Mouse (Mus musculus): Measurements from ENCODE around the gene Mogs.

Gene Mogs

GRCm38 (mm10) chr6:83122961-83123360, 7.7 kb downstream of the Mogs start:
- peak; percentile 91 for DNase-seq

DNA sequence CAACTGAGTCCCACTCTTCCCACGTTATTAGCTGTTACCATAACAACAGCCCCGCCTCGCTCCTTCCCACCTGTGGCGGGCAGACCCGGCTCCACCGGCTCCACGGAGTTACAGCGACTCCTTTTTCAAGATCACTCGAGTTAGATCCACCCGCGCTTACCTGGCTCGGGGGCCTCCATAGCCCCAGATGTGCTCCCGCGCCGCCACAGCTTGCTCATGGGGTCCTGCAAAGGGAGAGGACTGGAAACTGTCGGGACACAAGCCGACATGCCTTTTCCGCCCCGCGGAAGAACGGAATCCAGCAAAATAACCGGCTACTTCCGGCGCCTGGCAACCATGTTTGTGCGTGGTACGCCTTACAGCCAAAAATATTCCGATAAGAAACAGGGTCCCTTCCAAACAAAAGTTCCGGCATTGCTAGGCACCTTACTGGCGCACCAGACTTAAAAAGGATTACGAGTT, 9.6 kb downstream of the Mogs start:
- DNase-seq, result peak; percentile 99

DNA sequence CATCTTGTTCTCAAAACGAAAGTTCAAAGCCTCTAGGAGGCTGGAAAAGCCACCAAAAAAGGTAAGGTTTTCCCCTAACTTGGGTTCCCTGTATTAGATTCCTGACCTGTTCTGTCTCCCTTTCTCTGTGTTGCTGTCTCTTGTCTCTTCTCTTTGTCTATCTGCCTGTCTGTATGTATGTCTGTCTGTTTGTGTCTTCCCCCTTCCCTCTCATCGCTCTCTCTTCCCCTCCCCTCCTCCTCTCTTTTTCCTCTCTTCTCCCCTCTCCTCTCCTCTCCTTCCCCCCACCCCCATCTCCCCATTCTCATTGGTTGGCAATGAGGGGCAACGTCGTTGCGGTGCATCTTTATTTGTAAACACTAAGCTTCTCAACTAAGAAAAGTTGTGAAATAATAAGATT, 10.0 kb downstream of the Mogs start, which contains the start of gene Ino80b:
TSS of gene Ino80b (minus strand) at position 101 of the 400 bp plus-strand sequence.
- DNase-seq, result no peak

DNA sequence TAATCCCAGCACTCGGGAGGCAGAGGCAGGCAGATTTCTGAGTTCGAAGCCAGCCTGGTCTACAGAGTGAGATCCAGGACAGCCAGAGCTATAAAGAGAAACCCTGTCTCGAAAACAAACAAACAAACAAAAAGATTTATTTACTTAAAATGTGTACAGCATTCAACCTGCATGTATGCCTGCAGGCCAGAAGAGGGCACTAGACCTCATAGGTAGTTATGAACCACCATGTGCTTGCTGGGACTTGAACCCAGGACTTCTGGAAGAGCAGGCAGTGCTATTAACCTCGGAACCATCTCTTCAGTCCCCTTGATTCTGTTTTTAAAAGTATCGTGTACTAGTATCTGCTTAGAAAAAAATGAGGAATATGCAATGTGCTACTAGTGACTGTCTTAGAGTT, 12.1 kb downstream of the Mogs start:
- DNase-seq, result no peak

DNA sequence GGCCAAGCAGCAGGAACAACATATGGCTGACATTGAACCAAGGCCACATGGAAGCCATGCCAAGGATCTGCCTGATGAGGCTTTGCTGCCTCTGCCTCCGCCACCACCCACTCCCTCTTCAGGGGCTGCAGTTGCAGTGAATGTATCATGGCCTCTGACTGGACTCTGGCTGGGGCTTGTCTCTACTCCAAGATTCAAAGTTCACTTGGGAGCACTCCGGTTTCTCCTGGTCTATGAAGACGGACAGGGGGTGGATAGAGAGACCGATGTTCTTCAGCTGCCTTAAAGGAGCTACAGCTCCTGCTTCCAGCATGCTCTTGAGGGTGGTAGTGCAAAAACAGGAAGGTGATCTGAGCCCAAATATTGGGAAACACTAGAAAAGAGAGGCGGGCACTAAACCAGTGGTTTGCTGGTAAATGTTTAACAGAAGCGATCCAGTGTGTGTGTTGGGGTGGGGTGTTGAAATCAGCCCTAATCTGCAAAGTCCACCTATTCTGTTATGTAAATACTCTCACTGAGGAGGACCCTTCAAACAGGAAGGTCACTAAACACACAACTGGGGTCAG, 16.3 kb downstream of the Mogs start:
- no peak for DNase-seq

DNA sequence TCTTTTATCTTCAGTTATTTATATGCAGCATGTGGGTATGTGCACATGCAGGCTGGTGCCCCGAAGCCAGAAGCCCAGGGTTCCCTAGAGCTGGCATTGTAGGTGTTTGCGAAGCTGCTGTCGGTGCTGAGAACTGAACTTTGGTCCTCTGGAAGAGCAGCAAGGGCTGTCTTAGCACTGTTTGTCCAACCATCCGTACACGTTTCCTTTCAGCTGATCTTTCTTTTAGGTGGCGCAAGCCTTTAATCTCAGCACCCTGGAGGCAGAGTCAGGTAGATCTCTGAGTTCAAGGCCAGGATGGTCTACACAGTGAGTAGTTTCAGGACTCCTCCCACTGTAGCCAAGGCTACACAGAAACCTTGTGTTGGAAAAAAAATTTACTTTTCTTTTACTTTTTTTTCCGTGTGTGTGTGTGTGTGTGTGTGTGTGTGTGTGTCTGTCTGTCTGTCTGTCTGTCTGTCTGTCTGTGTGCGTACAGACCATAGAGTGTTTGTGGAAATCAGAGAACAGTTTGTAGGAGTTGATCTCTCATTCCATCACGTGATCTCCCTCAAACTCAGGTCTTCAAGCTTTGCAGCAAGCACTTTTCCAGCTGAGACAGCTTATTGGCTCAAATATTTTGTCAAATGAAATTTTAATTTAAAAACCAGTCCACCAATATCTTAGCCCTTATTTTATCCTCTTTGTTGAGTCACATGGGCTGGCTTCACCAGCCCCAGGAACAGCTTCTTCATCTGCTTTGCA, 17.1 kb downstream of the Mogs start:
- DNase-seq, result no peak

DNA sequence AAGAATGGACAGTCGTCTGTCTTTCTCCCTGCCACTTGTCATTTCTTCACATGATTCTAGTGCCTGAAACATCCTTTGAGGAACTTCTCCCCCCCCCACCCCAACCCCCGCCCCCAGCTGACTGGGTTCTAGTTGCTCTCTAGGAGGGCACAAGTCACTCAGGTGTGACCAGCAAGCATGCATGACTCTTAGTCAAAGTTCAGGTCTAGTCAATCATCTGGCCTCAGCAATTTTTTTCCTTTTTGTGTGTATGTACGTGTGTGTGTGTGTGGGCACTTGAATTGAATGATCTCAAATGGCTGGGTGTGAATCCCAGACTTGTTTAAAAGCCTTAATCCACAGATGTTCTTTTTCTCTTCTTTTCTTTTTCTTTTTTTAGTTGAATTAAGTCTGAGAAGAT, 18.9 kb downstream of the Mogs start:
- DNase-seq, result no peak

DNA sequence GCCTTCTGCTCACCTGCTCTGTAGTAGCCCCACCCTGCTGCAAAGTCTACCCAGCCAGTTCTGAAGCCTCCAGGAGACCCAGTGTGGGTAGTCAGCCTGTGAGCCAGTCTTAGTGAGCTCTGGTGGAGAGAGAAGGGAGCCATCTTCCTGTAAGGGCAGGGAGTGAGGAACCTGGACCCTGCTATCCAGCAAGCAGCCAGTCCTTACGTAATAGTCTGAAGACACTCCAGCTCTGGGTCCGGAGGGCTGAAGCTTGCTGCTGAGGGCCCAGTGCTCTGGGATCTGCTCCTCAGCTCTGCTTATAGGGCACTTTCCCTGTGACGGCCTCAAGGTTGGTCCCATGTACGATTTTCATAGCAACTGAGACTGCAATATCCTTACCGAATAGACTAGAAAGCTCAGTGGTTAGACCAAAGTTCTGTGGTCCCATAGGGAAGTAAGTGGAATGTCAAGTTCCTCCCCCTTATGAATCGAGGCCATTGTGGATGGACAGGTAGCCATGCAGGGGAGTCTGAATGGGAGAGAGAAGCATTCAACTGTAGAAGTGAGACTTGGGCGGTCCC, 19.7 kb downstream of the Mogs start, which contains the start of gene Rtkn:
TSS of gene Rtkn (plus strand) at position 513 of the 563 bp plus-strand sequence.
- peak; percentile 94 for DNase-seq

DNA sequence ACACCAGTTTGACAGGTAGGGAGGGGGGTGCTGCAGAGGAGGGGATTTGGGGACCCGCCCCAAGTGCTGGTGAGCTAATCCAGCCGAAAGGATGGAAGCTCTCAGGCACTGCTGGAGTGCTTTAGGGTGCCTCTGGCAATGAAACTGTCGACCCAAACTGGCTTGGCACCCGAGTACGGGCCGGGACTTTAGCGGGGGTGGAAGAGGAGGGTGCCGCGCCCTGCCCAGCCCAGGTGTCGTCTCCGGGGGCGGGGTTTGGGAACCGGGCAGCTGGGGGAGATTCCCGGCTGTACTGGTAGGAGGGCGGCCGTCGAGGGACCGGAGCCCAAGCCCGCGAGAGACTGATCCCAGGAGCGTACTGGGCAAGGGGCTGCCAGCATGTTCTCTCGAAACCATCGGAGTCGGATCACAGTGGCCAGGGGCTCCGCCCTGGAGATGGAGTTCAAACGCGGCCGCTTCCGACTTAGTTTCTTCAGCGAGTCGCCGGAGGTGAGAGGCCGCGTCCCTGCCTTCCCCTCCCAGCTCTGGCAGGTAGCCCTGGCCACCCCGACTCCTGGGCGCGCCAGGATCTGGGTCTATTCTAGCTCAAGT, 20.4 kb downstream of the Mogs start:
- peak; percentile 96 for DNase-seq

- DNase-seq, result no peak
Measured at GRCm38 (mm10) chr6:83136291-83136880, 21.1 kb downstream of the Mogs start.

DNA sequence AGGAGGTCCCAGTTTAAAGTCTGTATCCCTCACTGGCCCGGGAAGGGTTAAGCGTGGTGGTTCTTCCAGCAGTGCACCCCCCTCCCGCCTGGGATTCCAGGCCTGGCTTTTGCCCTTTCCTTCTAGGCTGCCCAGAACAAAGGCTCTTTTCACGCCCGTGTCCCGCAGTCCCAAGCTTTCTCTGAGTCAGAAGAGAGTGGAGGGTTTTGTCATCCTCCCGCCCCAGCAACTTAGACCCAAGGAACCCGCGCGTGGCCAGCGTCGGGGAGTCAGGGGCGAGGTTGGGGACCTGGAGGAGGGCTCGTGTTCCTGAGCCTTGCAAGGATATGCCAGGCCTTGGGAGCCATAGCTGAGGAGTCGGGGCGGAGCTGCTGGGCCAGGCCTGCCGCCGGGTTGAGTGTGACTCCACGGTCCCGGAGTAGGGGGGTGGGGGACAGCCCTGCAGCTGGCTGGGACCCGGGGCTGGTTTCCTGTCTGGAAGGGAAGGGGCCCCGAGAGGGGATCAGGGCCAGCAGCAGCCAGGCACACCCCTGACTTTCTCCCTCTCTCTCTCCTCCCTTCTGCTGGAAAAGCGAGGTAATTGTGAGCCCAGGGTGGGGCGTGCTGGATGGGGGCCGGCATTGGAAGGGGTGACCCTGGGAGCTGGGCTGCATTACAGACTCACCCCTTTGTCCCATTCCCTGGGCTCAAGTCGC, 21.7 kb downstream of the Mogs start:
- peak; percentile 99 for DNase-seq

DNA sequence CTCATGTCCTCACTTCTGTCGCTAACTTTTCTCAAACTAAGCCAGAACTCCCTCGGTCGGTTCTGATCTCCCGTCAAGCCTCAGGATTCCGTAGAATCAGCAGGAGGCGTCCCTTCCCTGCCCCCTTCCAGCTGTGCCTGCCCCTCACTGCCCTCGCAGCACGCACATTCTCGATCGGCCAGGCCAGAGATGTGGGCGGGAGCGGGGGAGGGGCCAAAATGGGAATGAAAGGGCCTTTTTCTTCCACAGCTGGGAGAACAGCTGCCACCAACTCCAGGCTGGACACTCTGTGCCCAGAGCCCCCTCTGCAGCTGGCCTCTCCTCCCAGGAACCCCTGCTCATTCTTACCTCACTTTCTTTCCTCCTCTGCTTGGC, 22.3 kb downstream of the Mogs start:
- DNase-seq, result peak; percentile 99

DNA sequence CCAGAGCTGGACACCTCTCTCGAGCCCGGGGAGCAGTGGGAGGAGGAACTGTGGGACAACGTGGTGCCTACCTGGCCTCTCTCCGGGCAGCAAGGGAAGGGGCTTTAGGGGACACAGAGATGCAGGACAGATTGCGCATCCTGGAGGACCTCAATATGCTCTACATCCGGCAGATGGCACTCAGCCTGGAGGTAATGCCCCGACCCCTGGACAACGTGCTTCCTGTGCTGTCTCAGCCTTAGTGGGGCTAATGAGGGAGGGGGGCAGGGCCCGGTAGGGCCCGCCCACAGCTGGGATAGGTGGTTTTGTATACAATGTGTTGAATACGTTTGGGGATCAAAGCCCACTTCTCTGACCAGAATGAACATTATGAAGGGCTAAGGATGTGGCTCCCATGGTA, 22.8 kb downstream of the Mogs start:
- DNase-seq, result peak; percentile 97

GRCm38 (mm10) chr6:83140044-83140443, 24.7 kb downstream of the Mogs start:
- peak; percentile 88 for DNase-seq

- peak; percentile 94 for DNase-seq
Measured at GRCm38 (mm10) chr6:83141636-83142035, 26.3 kb downstream of the Mogs start.

- peak; percentile 97 for DNase-seq
Measured at GRCm38 (mm10) chr6:83142211-83142731, 27.0 kb downstream of the Mogs start.

DNA sequence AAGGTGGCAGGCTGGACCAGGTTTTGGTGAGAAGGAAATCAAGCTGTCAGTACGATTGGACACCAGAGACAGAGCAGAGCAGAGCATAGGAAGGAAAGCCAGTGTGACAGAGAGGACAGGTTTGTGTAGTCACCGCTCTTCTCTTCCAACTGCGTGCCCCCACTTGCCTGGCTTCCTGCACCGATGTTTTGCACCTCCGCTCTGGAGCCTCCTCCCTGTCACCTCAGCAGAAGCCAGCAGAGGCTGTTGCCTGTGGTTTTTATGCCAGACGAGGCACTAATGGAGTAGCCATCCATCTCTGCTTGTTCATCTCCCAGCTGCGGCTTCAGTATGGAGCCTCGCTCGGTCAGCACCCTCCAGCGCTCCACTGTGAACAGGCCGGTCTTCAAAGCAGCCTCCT, 27.6 kb downstream of the Mogs start:
- DNase-seq, result peak; percentile 90

DNA sequence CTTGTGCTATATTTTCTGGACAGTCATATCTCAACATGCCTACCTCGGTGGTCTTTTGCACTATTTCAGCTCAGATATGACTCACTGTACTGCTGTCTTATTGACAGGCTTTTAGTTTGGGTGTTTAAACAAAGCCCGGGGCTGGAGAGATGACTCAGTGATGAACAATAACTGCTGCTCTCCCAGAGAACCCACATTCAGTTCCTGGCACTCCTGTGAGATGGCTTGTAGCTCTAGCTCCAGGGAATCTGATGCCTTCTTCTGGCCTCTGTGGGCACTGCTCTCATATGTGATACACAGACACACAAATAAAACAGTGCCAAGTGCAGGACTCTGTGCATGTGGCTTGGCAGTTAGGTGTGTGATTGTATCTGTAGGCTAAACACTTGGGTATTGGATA, 29.9 kb downstream of the Mogs start:
- peak; percentile 77 for DNase-seq

- DNase-seq, result peak; percentile 89
Measured at GRCm38 (mm10) chr6:83145805-83146204, 30.5 kb downstream of the Mogs start.

- DNase-seq, result peak; percentile 87
Measured at GRCm38 (mm10) chr6:83147280-83147679, 32.0 kb downstream of the Mogs start.

GRCm38 (mm10) chr6:83151721-83152120, 36.4 kb downstream of the Mogs start:
- peak; percentile 90 for DNase-seq

DNA sequence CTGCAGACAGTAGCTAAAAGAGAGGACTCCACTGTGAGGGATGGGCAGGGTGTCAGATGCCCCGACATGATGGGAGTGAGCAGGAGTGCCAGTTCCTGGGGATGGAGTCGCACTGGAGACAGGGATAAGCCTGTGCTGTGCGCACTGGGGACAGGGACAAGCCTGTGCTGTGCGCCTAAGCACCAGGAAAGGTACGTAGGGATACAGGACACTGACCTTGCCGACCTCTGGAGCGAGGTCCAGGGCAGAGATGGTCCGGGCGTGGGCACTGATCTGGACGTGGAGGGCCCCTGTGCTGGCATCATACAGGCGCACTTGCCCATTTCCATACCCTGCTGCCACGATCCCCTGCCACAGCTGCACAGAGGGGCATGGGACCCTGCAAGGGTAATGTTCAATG, 37.7 kb downstream of the Mogs start:
- peak; percentile 80 for DNase-seq
